Mouse (Mus musculus) lung, adult 2 months (tissue): ENCODE results near the gene Ttk. TPM values are rescaled to one million over a fixed set of nuclear protein-coding genes. Genes with fewer than 3 reads are reported as not detected.

Experiments
- DNase-seq: peaks from one replicate; pipeline ENCODE4 v3.0.0; 2022
- H3K4me1 ChIP-seq: fragments of 200-500 bp; 2 replicates; pipeline ENCODE4 v1.6.1; 2011; ENCODE audit warnings: low read length; ENCODE audit not compliant: control insufficient read depth, insufficient read depth
- H3K4me3 ChIP-seq: fragments of 200-500 bp; replicated peaks from 2 replicates; pipeline ENCODE3; 2011; ENCODE audit warnings: low read depth, mild to moderate bottlenecking, control low read depth, low read length; ENCODE audit errors: extremely low read depth
- CTCF ChIP-seq: fragments of 200-500 bp; IDR thresholded peaks from 2 replicates; pipeline ENCODE4 v1.5.1; 2011; ENCODE audit warnings: mild to moderate bottlenecking, low read length, control low read depth; ENCODE audit not compliant: insufficient read depth
- POLR2A ChIP-seq: fragments of 200-500 bp; IDR thresholded peaks from 2 replicates; pipeline ENCODE4 v1.6.1; 2011; ENCODE audit warnings: low read depth, mild to moderate bottlenecking, control low read depth, low read length, borderline replicate concordance; ENCODE audit errors: extremely low read depth
- WGBS: fragments of 180-500 bp; shearing (Covaris S2); methylation state at CpG from one replicate; pipeline ENCODE4 v1.1.7; 2018; 5-methylcytosine and 5-hydroxymethylcytosine counted together
- polyA plus RNA-seq: library from polyadenylated mRNA; depleted of rRNA; stranded (reverse); fragments of >200 nt; gene quantifications from 2 replicates; pipeline ENCODE4 v1.2.3, GENCODE M21; 2012

Ttk gene
- polyA plus RNA-seq, 1 experiment = 0.31 TPM

- Histone ChIP-seq H3K4me1 (no peaks in the 10 kb centered on the region), H3K4me3 (no peak overlapping the region)
- WGBS = 75% methylated on average over 7 of the region's 7 CpGs
- TF ChIP-seq CTCF = no peak
- TF ChIP-seq POLR2A = no peak
- DNase-seq = no peak
These were observed 15.3 kb upstream of the Ttk start for GRCm38 (mm10) chr9:83819188-83819587.

- TF ChIP-seq CTCF = no peak
- no peak for TF ChIP-seq POLR2A
- H3K4me1 ChIP-seq = no peaks in the 10 kb centered on the region
- H3K4me3 ChIP-seq = no peak overlapping the region
- DNase-seq = no peak
- 85% methylated on average over 2 of the region's 2 CpGs for WGBS
These were observed 13.5 kb upstream of the Ttk start for GRCm38 (mm10) chr9:83820976-83821375.

GRCm38 (mm10) chr9:83822925-83823324, 11.6 kb upstream of the Ttk start:
- Histone ChIP-seq H3K4me3 (no peak overlapping the region), H3K4me1 (no peaks in the 10 kb centered on the region)
- TF ChIP-seq CTCF = no peak
- TF ChIP-seq POLR2A = no peak
- 57% methylated on average over 5 of the region's 5 CpGs for WGBS
- no peak for DNase-seq

DNA sequence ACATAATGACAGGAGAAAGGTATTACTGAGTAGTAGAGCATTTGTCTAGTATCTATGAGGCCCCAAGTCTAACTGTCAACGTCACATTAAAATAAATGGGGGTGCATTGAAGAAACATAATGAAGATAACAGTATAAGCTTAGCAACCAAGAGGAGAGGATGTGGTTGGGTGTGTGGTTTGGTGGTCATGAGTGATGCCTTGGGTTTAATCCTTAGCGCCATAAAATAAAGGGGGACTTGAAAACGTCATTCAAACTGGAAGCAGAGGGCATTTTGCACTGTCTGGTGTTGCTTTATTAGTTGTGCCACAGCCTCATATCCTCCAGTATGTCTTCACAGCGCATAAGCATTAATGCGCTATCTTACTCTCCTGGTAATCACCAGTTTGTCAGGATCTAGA, 4.6 kb upstream of the Ttk start:
- 79% methylated on average over 5 of the region's 5 CpGs for WGBS
- no peak for TF ChIP-seq CTCF
- TF ChIP-seq POLR2A = no peak
- Histone ChIP-seq H3K4me1 (no peaks in the 10 kb centered on the region; the same call in 1 of the 2 replicates), H3K4me3 (no peak overlapping the region)
- no peak for DNase-seq

- no peak overlapping the region for H3K4me3 ChIP-seq
- peaks cover 4% of the 10 kb centered on the region; the same call in 1 of the 2 replicates for H3K4me1 ChIP-seq
- WGBS = 70% methylated on average over 8 of the region's 8 CpGs
- TF ChIP-seq CTCF (no peak), POLR2A (no peak)
- DNase-seq = no peak
These were observed 3.3 kb upstream of the Ttk start for GRCm38 (mm10) chr9:83831152-83831551.

GRCm38 (mm10) chr9:83834748-83835313, 342 bp downstream of the Ttk start:
- peak overlapping the region; percentile 96 for H3K4me3 ChIP-seq
- DNase-seq = no peak
- TF ChIP-seq POLR2A = no peak
- TF ChIP-seq CTCF = no peak
- under 1% methylated on average over 27 of the region's 27 CpGs for WGBS
- peaks cover 4% of the 10 kb centered on the region; the same call in 1 of the 2 replicates for H3K4me1 ChIP-seq

GRCm38 (mm10) chr9:83852464-83852863, 18.0 kb downstream of the Ttk start:
- TF ChIP-seq CTCF (no peak), POLR2A (no peak)
- DNase-seq = no peak
- H3K4me3 ChIP-seq = no peak overlapping the region
- 89% methylated on average over 3 of the region's 3 CpGs for WGBS
- no peaks in the 10 kb centered on the region for H3K4me1 ChIP-seq

DNA sequence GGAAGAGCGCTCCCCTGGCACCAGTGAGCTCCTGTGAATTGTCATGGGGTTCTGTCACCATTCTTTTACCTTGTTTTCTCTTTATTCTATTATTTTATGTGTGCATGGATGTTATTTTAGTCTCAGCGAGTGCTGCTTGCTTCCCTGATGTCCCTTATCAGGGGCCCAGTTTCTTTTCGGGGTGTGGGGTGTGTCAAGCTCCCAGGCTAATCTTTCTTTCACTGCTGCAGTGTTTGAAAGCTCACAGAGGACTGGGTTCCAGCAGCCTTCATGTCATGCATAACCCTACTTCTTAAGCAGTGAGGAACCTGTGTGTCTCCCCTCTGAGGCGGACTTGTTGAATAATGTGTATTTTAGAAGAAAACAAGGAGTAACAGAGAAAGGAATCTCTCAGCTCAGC, 30.7 kb downstream of the Ttk start:
- no peak for TF ChIP-seq POLR2A
- TF ChIP-seq CTCF = no peak
- Histone ChIP-seq H3K4me3 (no peak overlapping the region), H3K4me1 (no peaks in the 10 kb centered on the region)
- WGBS = 86% methylated on average over 4 of the region's 4 CpGs
- no peak for DNase-seq

GRCm38 (mm10) chr9:83882191-83882590, 47.7 kb downstream of the Ttk start:
- no peaks in the 10 kb centered on the region for H3K4me1 ChIP-seq
- TF ChIP-seq POLR2A (no peak), CTCF (no peak)
- 79% methylated on average over 6 of the region's 6 CpGs for WGBS
- H3K4me3 ChIP-seq = no peak overlapping the region
- no peak for DNase-seq

DNA sequence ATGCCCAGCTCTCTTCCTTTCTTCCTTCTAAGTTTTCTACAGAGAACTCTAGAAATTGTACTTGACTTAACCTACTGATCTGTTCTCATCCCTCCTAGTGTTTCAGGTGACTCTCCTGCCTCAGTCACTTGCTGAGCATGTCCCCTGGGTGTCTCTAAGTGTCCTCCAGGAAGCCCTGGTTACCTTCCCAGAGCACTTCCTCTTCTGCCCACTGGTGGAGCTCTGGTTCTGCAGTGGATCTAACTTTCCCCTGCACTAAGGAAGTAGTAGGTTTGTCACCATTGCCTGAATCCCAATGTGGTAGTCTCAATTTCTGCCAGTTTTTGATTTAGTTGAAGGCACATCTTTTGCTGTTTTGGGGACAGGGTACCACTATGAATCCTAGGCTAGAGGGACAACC, 51.7 kb downstream of the Ttk start:
- no peak for TF ChIP-seq POLR2A
- no peak for TF ChIP-seq CTCF
- DNase-seq = no peak

More for the DNA sequence above, 51.7 kb downstream of the Ttk start:
- Histone ChIP-seq H3K4me3 (no peak overlapping the region), H3K4me1 (no peaks in the 10 kb centered on the region)
